Mouse (Mus musculus) heart, postnatal 0 days (tissue): ENCODE data around the gene Ubap2l.

Experiments
- CTCF ChIP-seq: IDR thresholded peaks from 2 replicates; pipeline ENCODE4 v1.5.1; 2016; ENCODE audit warnings: antibody characterized with exemption, control low read depth, low read depth
- EP300 ChIP-seq: IDR thresholded peaks from 2 replicates; pipeline ENCODE4 v1.6.1; 2016; ENCODE audit warnings: antibody characterized with exemption, low read depth

DNA sequence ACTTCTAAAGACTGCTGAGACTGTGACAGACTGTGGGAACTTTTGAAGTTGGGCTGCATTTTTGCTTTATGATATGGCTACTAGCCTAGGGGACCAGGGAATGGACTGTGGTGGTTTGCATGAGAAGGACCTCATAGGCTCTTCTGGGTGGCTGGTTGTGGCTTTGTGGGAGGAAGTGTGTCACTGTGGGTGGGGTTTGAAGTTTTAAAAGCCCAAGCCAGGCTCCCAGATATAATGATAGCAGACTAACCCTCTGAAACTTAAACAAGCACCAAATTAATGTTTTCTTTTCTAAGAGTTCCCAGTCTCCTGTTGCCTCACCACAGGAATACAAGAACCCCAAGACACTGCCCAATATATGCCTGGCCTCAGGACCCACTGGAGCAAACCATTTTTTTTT lies 75.6 kb downstream of the Ubap2l start:
- TF ChIP-seq CTCF (no peak), EP300 (no peak)
